Mouse (Mus musculus): ENCODE measurements around the gene Wdtc1.

Gene Wdtc1

GRCm38 (mm10) chr4:133319667-133320066, 33.6 kb downstream of the Wdtc1 start:
- no peak for DNase-seq (ENCODE audit: low spot score in 2 of 2)

- DNase-seq (ENCODE audit: low spot score in 2 of 2) = no peak
These were observed 37.3 kb downstream of the Wdtc1 start for GRCm38 (mm10) chr4:133315991-133316390.

- no peak for DNase-seq (ENCODE audit: low spot score in 2 of 2)
These were observed 38.4 kb downstream of the Wdtc1 start for GRCm38 (mm10) chr4:133314896-133315295.

- peak; percentile 88 to 92 for DNase-seq (ENCODE audit: low spot score in 2 of 2)
These were observed 43.3 kb downstream of the Wdtc1 start for GRCm38 (mm10) chr4:133309948-133310347.

- peak in 1 of 2 experiments; percentile 63 for DNase-seq (ENCODE audit: low spot score in 2 of 2)
These were observed 46.0 kb downstream of the Wdtc1 start for GRCm38 (mm10) chr4:133307331-133307730.

GRCm38 (mm10) chr4:133305825-133306224, 47.5 kb downstream of the Wdtc1 start:
- DNase-seq (ENCODE audit: low spot score in 2 of 2) = no peak

GRCm38 (mm10) chr4:133304770-133305169, 48.5 kb downstream of the Wdtc1 start:
- DNase-seq (ENCODE audit: low spot score in 2 of 2) = no peak

- DNase-seq (ENCODE audit: low spot score in 2 of 2) = no peak
These were observed 50.6 kb downstream of the Wdtc1 start for GRCm38 (mm10) chr4:133302668-133303067.

- peak; percentile 72 to 91 for DNase-seq (ENCODE audit: low spot score in 2 of 2)
These were observed 51.5 kb downstream of the Wdtc1 start for GRCm38 (mm10) chr4:133301802-133302201.

GRCm38 (mm10) chr4:133300421-133300820, 52.9 kb downstream of the Wdtc1 start:
- DNase-seq (ENCODE audit: low spot score in 2 of 2) = no peak

- DNase-seq (ENCODE audit: low spot score in 2 of 2) = peak in 1 of 2 experiments; percentile 85
These were observed 53.6 kb downstream of the Wdtc1 start for GRCm38 (mm10) chr4:133299701-133300100.

- peak; percentile 56 to 82 for DNase-seq (ENCODE audit: low spot score in 2 of 2)
These were observed 54.5 kb downstream of the Wdtc1 start for GRCm38 (mm10) chr4:133298516-133299365.

GRCm38 (mm10) chr4:133297801-133298238, 55.5 kb downstream of the Wdtc1 start:
- DNase-seq (ENCODE audit: low spot score in 2 of 2) = peak; percentile 85 to 96

GRCm38 (mm10) chr4:133297360-133297759, 55.9 kb downstream of the Wdtc1 start:
- DNase-seq (ENCODE audit: low spot score in 2 of 2) = no peak

- no peak for DNase-seq (ENCODE audit: low spot score in 2 of 2)
These were observed 59.2 kb downstream of the Wdtc1 start for GRCm38 (mm10) chr4:133294084-133294483.

- no peak for DNase-seq (ENCODE audit: low spot score in 2 of 2)
These were observed 60.1 kb downstream of the Wdtc1 start for GRCm38 (mm10) chr4:133292901-133293843.

GRCm38 (mm10) chr4:133292405-133292804, 60.9 kb downstream of the Wdtc1 start:
- DNase-seq (ENCODE audit: low spot score in 2 of 2) = no peak

- DNase-seq (ENCODE audit: low spot score in 2 of 2) = no peak
These were observed 62.0 kb downstream of the Wdtc1 start for GRCm38 (mm10) chr4:133291255-133291654.

- no peak for DNase-seq (ENCODE audit: low spot score in 2 of 2)
These were observed 66.7 kb downstream of the Wdtc1 start for GRCm38 (mm10) chr4:133286476-133287077.

- no peak for DNase-seq (ENCODE audit: low spot score in 2 of 2)
These were observed 67.3 kb downstream of the Wdtc1 start for GRCm38 (mm10) chr4:133285950-133286349.

GRCm38 (mm10) chr4:133285299-133285698, 68.0 kb downstream of the Wdtc1 start:
- DNase-seq (ENCODE audit: low spot score in 2 of 2) = no peak

GRCm38 (mm10) chr4:133282656-133283055, 70.6 kb downstream of the Wdtc1 start:
- DNase-seq (ENCODE audit: low spot score in 2 of 2) = no peak

All from cerebellum, postnatal 4 days (tissue).